Mouse (Mus musculus) liver, embryonic 16.5 days (tissue): ENCODE measurements around the gene Cpsf2. TPM values are rescaled to one million over a fixed set of nuclear protein-coding genes. Genes with fewer than 3 reads are reported as not detected.

ENCODE experiments used
- ATAC-seq: fragments of 200-750 bp; cut with Nextera tagmentation; 2 replicates; pipeline ENCODE4 v1.8.0; 2017; ENCODE audit warnings: low read depth, mild to moderate bottlenecking, moderate number of reproducible peaks, moderate library complexity
- H3K27ac ChIP-seq: fragments of 300-500 bp; sonication (generic); 2 replicates; pipeline ENCODE4 v1.5.1; 2014; ENCODE audit warnings: mild to moderate bottlenecking, low read length
- H3K27me3 ChIP-seq: fragments of 300-500 bp; sonication (generic); 2 replicates; pipeline ENCODE4 v1.6.1; 2014; ENCODE audit warnings: low read depth, low read length, mixed read lengths; ENCODE audit not compliant: control insufficient read depth, insufficient read depth
- H3K36me3 ChIP-seq: fragments of 300-500 bp; sonication (generic); 2 replicates; pipeline ENCODE4 v1.6.1; 2014; ENCODE audit warnings: mild to moderate bottlenecking; ENCODE audit not compliant: control insufficient read depth, insufficient read depth
- H3K4me1 ChIP-seq: fragments of 300-500 bp; sonication (generic); 2 replicates; pipeline ENCODE4 v1.6.1; 2014; ENCODE audit warnings: low read depth, low read length, mixed read lengths; ENCODE audit not compliant: control insufficient read depth
- H3K4me2 ChIP-seq: fragments of 300-500 bp; sonication (generic); 2 replicates; pipeline ENCODE4 v1.6.1; 2014; ENCODE audit warnings: low read depth, low read length, mixed read lengths
- H3K4me3 ChIP-seq: fragments of 300-500 bp; sonication (generic); 2 replicates; pipeline ENCODE4 v1.5.1; 2014; ENCODE audit warnings: low read depth, mild to moderate bottlenecking, low read length
- H3K9ac ChIP-seq: fragments of 300-500 bp; sonication (generic); 2 replicates; pipeline ENCODE4 v1.6.1; 2014; ENCODE audit warnings: low read depth, low read length
- H3K9me3 ChIP-seq: fragments of 300-500 bp; sonication (generic); replicated peaks from 2 replicates; pipeline ENCODE4 v1.6.1; 2016; ENCODE audit warnings: low read length; ENCODE audit not compliant: control insufficient read depth
- WGBS: fragments of 180-500 bp; shearing (Covaris S2); extraction: QIAGEN DNeasy Blood & Tissue Kit; methylation state at CpG from one replicate; pipeline ENCODE4 v1.1.7; 2014; ENCODE audit not compliant: insufficient replicate concordance; 5-methylcytosine and 5-hydroxymethylcytosine counted together
- polyA plus RNA-seq: library from polyadenylated mRNA; unstranded; fragments of >200 nt; fragmentation: Nextera tagmentation; extraction: Ambion mirVana; gene quantifications from 2 replicates; pipeline ENCODE4 v1.2.1, GENCODE M21; 2015

Gene Cpsf2
- polyA plus RNA-seq, 1 experiment from 2014 or later, result 13.6 TPM

DNA sequence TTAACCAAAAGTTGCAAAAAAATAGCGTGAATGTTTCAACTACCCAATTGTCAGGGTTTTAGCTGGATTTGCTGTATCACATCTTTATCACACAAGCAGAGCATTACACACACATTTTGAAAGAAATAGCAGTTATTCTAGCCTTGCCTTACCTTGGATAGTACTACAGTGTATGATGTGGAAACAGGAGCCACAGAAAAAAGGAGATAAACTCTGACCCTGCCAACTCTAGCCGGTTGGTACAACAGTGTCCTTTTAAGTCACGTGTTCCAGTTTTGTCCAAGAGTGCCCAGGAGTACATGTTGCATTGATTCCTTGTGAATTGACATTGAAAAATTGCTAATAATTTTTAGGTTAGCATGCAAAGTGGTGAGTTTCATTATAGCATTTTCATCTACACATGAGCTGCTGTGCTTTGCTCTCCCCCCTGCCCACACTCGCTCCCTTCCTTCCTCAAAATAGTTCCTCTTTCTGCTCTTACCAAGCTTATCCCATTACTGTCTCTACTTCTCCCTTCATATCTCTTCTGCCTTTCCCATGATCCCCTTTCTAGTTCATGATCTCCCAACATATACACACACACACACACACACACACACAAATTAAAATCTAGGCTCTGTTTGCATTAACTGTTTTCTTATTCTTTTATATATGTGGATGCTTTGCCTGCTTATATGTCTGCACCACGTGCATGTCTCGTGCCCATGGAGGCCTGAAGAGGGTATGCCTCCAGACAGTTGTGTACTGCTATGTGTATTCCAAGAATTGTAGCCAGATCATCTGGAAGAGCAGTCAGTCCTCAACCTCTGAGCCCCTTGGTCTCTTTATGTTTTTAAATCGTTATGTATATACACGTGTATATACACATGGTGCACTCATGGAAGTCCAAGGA lies 19.0 kb downstream of the Cpsf2 start:
- no peak overlapping the region for H3K27ac ChIP-seq
- no peaks in the 10 kb centered on the region for H3K27me3 ChIP-seq
- H3K4me2 ChIP-seq, result no peak overlapping the region
- no peaks in the 10 kb centered on the region for H3K4me1 ChIP-seq
- no peak overlapping the region for H3K4me3 ChIP-seq
- peaks cover 55% of the 10 kb centered on the region for H3K36me3 ChIP-seq
- WGBS, result 63% methylated on average over 8 of the region's 8 CpGs
- no peak overlapping the region for H3K9ac ChIP-seq
- H3K9me3 ChIP-seq, result no peaks in the 10 kb centered on the region
- no peak for ATAC-seq

- ATAC-seq, result no peak
- Histone ChIP-seq H3K4me3 (no peak overlapping the region), H3K9ac (no peak overlapping the region), H3K9me3 (no peaks in the 10 kb centered on the region), H3K27ac (no peak overlapping the region), H3K4me1 (no peaks in the 10 kb centered on the region), H3K36me3 (peaks cover 62% of the 10 kb centered on the region), H3K27me3 (no peaks in the 10 kb centered on the region), H3K4me2 (no peak overlapping the region)
- 68% methylated on average over 5 of the region's 5 CpGs for WGBS
Observed at GRCm38 (mm10) chr12:101998929-101999328, 23.1 kb downstream of the Cpsf2 start.

- Histone ChIP-seq H3K4me1 (no peaks in the 10 kb centered on the region), H3K4me2 (no peak overlapping the region), H3K9me3 (no peaks in the 10 kb centered on the region), H3K36me3 (peaks cover 63% of the 10 kb centered on the region), H3K9ac (no peak overlapping the region), H3K4me3 (no peak overlapping the region), H3K27me3 (no peaks in the 10 kb centered on the region), H3K27ac (no peak overlapping the region)
- 87% methylated on average over 11 of the region's 11 CpGs for WGBS
- ATAC-seq, result no peak
Observed at GRCm38 (mm10) chr12:102000785-102001184, 25.0 kb downstream of the Cpsf2 start.

- Histone ChIP-seq H3K9me3 (no peaks in the 10 kb centered on the region), H3K27ac (no peak overlapping the region), H3K4me2 (no peak overlapping the region), H3K27me3 (no peaks in the 10 kb centered on the region), H3K9ac (no peak overlapping the region), H3K4me3 (no peak overlapping the region), H3K4me1 (no peaks in the 10 kb centered on the region), H3K36me3 (peaks cover 11% of the 10 kb centered on the region)
- no peak for ATAC-seq
- 77% methylated on average over 16 of the region's 16 CpGs for WGBS
Observed at GRCm38 (mm10) chr12:102008111-102008977, 32.6 kb downstream of the Cpsf2 start.

- no peaks in the 10 kb centered on the region for H3K4me1 ChIP-seq
- H3K36me3 ChIP-seq, result peaks cover 4% of the 10 kb centered on the region
- H3K9ac ChIP-seq, result no peak overlapping the region
- WGBS, result 79% methylated on average over 6 of the region's 6 CpGs
- ATAC-seq, result no peak
- H3K4me2 ChIP-seq, result no peak overlapping the region
- H3K9me3 ChIP-seq, result no peaks in the 10 kb centered on the region
- H3K27me3 ChIP-seq, result no peaks in the 10 kb centered on the region
- H3K27ac ChIP-seq, result no peak overlapping the region
- H3K4me3 ChIP-seq, result no peak overlapping the region
Observed at GRCm38 (mm10) chr12:102009551-102009950, 33.8 kb downstream of the Cpsf2 start.

GRCm38 (mm10) chr12:102014411-102014810 lies 38.6 kb downstream of the Cpsf2 start:
- Histone ChIP-seq H3K4me2 (no peak overlapping the region), H3K9ac (no peak overlapping the region), H3K9me3 (no peaks in the 10 kb centered on the region), H3K27me3 (no peaks in the 10 kb centered on the region), H3K36me3 (no peaks in the 10 kb centered on the region), H3K4me3 (no peak overlapping the region), H3K4me1 (no peaks in the 10 kb centered on the region), H3K27ac (no peak overlapping the region)
- 74% methylated on average over 5 of the region's 5 CpGs for WGBS
- no peak for ATAC-seq

DNA sequence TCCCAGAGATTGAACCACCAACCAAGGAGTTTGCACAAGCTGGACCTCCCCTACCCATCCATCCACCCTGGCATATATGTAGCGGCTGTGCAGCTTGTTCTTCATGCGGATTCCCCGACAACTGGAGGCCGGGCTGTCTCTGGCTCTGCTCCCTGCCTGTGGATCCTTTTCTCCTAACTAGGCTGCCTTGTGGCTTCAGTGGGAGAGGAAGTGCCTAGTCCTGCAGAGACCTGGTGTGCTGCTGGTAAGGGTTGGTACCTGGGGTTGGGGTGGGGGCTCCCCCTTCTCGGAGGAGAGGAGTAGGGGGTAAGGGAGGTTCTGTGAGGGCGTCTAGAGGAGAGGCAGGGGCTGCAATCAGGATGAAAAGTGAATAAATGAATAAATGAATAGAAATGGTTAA lies 39.3 kb downstream of the Cpsf2 start:
- Histone ChIP-seq H3K4me1 (no peaks in the 10 kb centered on the region), H3K4me2 (no peak overlapping the region), H3K27ac (no peak overlapping the region), H3K36me3 (no peaks in the 10 kb centered on the region), H3K9ac (no peak overlapping the region), H3K27me3 (no peaks in the 10 kb centered on the region), H3K4me3 (no peak overlapping the region), H3K9me3 (no peaks in the 10 kb centered on the region)
- WGBS, result 78% methylated on average over 6 of the region's 6 CpGs
- no peak for ATAC-seq

DNA sequence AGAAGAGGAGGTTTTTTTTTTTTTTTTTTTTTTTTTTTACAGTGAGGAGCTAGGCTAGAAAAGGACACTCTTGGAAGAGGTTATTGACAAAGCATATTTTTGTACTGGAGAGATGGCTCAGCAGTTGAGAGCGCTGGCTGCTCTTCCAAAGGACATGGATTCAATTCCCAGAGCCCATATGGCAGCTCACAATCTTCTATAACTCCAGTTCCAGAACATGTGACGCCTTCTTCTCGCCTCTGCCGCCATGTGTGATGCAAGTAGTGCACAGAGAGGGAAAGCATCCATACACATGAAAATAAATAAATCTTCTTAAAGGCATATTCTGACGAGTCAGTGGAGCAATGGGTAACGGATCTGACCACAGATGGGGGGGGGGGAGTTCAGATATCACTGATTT lies 46.1 kb downstream of the Cpsf2 start:
- Histone ChIP-seq H3K36me3 (no peaks in the 10 kb centered on the region), H3K9me3 (no peaks in the 10 kb centered on the region), H3K27me3 (no peaks in the 10 kb centered on the region), H3K27ac (no peak overlapping the region), H3K9ac (no peak overlapping the region), H3K4me1 (no peaks in the 10 kb centered on the region), H3K4me3 (no peak overlapping the region), H3K4me2 (no peak overlapping the region)
- 56% methylated on average over 6 of the region's 6 CpGs for WGBS
- ATAC-seq, result no peak

DNA sequence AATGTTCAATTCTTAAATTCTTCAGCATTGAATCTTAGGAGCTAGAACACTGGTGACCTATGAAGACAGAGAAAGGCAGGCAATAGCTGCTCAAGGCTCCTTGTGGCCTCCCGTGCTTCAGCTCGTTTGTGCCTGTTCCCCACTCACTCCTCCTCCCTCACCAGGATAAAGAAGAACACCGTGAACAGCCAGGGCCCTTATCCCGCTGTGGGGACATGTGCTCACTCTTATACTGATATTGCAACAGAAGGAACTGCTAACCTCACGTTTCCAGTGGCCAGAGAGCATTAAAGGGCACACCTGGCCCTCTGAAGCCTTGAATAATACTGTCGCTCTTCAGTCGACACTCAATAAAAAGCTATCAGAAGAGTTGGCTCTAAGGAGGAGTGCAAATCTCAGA lies 53.4 kb downstream of the Cpsf2 start:
- no peak overlapping the region for H3K4me2 ChIP-seq
- H3K4me1 ChIP-seq, result no peaks in the 10 kb centered on the region
- H3K9ac ChIP-seq, result no peak overlapping the region
- H3K4me3 ChIP-seq, result no peak overlapping the region
- no peak overlapping the region for H3K27ac ChIP-seq
- H3K27me3 ChIP-seq, result no peaks in the 10 kb centered on the region
- H3K9me3 ChIP-seq, result no peaks in the 10 kb centered on the region
- WGBS, result 47% methylated on average over 7 of the region's 7 CpGs
- no peak for ATAC-seq
- no peaks in the 10 kb centered on the region for H3K36me3 ChIP-seq
